Mouse (Mus musculus): ENCODE results near the gene Krtap19-3.

Krtap19-3 gene

DNA sequence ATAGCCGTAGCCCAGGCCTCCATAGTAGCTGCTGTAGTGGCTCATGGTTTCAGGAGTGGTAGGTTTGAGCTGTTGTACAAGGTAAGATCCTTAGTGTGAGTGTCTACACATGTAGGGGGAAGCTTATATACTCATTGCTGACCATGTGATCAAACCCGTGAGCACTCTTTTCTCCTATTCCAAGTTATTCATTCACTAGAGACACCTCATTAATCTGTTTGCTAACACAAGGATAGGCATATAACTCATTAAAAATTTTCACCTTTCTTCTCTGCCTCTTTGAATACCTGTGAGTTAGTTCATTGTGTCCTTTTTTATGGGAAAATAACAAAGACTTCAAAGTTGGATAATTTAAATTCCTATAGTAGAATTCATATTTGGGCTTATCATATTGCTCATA lies at the start of gene Krtap19-3:
Gene Krtap19-3 (minus strand): TSS at position 101 of the 400 bp plus-strand sequence.
- DNase-seq (ENCODE audit: low read depth in 1 of 2, low spot score in 2 of 2), result no peak

DNA sequence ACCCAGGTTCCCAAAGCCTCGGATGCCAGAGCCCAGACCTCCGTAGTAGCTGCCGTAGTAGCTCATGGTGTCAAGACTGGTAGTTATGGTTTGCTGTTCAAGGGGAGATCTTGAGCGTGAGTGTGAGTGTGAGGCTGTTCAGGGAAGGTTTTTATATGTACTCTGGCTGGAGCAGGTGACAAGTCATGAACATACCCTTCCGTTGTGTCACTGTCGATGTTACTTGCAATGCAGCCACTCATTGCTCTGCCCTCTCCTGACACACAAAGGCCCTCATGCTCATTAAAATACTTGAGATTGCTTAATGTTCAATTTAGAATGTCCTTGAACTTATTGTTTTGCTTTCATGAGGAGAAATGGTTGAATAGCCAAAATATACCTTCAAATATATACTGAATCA lies 18.5 kb upstream of the Krtap19-3 start, which contains the start of gene Krtap19-5:
Gene Krtap19-5 (minus strand): TSS at position 101 of the 400 bp plus-strand sequence.
- no peak for DNase-seq (ENCODE audit: low read depth in 1 of 2, low spot score in 2 of 2)

DNA sequence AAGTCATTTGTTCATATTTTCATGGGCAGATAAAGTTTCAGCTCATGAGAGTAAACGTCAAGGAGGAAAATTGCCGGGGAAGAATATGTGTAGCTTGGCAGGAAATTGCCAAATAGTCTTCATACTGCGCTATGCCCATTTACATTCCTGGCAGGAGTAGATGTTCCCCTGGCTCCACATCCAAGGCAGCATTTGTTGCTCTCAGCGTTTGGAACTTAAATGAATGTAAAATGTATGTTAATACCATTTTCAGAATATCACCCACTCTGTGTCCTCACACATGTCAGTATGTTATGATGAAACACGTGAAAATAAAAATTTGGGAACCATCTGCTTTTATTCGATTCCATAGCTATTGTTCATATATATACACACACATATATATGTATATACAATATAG lies 9.0 kb upstream of the Krtap19-3 start:
- no peak for DNase-seq (ENCODE audit: low read depth in 1 of 2, low spot score in 2 of 2)

- no peak for DNase-seq (ENCODE audit: low read depth in 1 of 2, low spot score in 2 of 2)
These were observed 7.2 kb upstream of the Krtap19-3 start, which contains the start of gene Krtap19-4 for GRCm38 (mm10) chr16:88884989-88885388. Krtap19-4 (minus strand) TSS chr16:88885089.

- no peak for DNase-seq (ENCODE audit: low read depth in 1 of 2, low spot score in 2 of 2)
These were observed 3.7 kb downstream of the Krtap19-3 start, which contains the start of gene Krtap19-2 for GRCm38 (mm10) chr16:88874169-88874568. Krtap19-2 (minus strand) TSS chr16:88874269.

- DNase-seq (ENCODE audit: low read depth in 1 of 2, low spot score in 2 of 2), result no peak
These were observed 8.5 kb downstream of the Krtap19-3 start, which contains the start of gene Krtap19-1 for GRCm38 (mm10) chr16:88869311-88869710. Krtap19-1 (minus strand) TSS chr16:88869411.

- DNase-seq (ENCODE audit: low read depth in 1 of 2, low spot score in 2 of 2), result no peak
These were observed 12.9 kb downstream of the Krtap19-3 start for GRCm38 (mm10) chr16:88864887-88865407.

- no peak for DNase-seq (ENCODE audit: low read depth in 1 of 2, low spot score in 2 of 2)
These were observed 26.4 kb downstream of the Krtap19-3 start for GRCm38 (mm10) chr16:88851450-88851849.

DNA sequence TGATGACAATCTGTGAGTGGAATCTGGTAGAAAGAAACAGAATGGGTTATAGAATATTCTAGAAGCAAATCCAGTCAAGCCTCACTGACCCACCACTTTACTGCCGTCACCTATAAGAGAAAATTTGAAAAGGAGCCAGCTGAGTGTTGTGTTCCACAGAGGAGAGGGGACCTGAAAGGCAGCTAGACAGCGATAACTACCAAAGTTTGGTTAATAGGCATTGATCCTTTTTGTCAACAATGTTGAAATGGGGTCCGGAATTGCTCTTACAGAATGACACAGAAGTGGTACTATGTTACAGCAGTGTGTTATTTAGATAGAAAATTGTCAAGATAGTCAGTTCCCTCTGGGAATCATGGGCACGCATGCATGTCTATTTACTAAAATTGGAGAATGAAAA lies 29.3 kb downstream of the Krtap19-3 start:
- DNase-seq (ENCODE audit: low read depth in 1 of 2, low spot score in 2 of 2), result no peak

DNA sequence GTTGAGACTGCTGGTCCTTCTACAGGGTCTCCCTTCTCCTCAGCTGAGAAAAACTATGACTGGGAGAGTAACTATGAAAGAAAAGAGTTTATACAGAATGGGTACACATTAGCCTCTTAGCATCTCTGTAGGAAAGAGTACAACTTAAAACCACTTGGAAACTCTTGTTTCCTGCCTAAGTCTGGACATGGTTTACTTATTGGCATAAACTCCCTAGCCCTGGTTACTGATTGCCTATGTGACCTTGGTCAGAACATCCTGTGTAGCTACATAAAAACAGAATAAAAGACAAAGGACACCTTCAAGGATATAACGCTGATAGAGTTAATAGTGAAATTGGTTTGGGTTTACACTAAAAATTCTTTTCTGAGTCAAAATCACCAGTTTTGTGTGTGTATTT lies 30.5 kb downstream of the Krtap19-3 start:
- no peak for DNase-seq (ENCODE audit: low read depth in 1 of 2, low spot score in 2 of 2)
